Mouse (Mus musculus) CD4-positive helper T cell, adult 2 months (primary cell): Measurements from ENCODE around the gene Lrp8.

Experiments used
- DNase-seq: peaks from one replicate; pipeline ENCODE4 v3.0.0-alpha.2; 2012; ENCODE audit warnings: low read depth, missing footprints, low spot score

Lrp8 gene

GRCm38 (mm10) chr4:107846795-107847194, 44.7 kb downstream of the Lrp8 start:
- no peak for DNase-seq

DNA sequence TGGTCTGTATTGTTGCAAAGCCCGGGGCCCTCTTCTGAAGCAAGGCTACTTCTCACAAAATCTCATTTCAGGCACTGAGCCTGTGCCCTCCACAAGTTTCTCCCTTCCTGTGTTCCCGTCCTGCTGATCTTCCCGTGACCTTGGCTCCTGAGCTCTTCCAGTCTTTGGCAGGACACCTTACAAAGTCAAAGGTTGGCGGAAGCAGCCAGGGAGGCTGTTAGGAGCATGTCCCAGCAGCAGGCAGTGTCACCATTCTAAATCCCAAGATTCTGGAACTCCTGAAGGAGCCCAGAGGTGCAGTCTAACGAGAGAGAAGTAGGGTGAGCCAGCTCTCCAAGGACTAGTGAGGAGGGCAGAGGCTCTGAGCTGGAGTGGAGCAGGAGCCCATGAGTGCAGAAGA, 46.5 kb downstream of the Lrp8 start:
- no peak for DNase-seq

DNA sequence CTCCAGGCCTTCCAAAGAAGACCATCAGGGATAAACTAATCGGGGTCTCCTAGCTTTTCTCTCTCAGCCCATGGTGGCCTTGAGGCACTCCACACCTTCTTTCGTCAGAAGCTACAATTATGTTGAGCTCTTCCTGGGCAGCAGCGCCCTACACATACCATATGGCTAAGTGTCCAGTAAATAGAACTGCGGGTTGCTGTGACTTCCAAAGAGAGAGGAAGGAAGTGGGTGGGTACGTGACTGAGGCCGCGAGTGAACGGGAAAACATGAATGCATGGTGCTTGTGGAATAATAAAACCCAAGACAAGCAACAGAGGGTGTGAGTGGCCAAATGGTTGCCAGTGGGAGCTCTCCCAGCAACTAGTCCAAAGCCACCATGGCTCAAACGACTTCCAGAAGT, 47.6 kb downstream of the Lrp8 start:
- no peak for DNase-seq

DNA sequence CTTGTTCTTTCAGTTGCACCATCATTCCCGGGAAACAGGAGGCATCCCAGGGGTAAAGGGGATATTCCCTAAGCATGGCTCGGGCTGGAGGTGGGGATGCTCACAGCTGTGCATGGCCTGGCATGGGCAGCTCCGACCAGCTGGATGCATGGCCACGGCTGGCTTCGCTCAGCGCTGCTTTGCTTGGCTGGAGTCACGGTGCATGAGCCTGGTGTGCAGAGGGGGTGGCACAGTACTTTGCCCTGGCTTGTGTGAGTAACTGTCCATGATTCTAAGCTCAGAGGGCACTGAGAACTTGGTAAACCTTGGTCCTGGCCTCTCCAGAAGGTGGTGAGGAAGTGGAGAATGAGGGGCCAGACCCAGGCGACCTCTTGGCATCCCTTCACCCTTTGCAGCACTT, 48.0 kb downstream of the Lrp8 start:
- DNase-seq = no peak

GRCm38 (mm10) chr4:107853333-107853732, 51.3 kb downstream of the Lrp8 start:
- DNase-seq = no peak

DNA sequence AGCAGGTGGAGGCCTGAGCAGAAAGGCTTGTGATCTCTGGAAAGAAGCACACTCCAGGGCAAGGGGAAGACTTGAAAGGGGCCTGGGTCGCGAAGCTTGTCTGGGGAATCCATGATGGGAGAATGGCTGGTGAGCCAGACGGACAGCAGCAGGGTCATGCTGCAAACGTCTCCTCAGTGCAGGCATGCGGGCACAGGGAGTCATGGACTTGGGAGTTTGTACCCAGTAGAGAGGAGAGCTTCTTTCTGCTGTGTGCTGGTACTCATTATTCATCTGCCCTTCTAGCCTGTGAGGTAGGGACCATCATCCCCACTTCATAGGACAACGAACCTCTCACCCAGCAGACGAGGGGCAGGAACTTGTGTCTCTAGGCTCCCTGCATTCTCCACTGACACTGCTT, 51.8 kb downstream of the Lrp8 start:
- no peak for DNase-seq

DNA sequence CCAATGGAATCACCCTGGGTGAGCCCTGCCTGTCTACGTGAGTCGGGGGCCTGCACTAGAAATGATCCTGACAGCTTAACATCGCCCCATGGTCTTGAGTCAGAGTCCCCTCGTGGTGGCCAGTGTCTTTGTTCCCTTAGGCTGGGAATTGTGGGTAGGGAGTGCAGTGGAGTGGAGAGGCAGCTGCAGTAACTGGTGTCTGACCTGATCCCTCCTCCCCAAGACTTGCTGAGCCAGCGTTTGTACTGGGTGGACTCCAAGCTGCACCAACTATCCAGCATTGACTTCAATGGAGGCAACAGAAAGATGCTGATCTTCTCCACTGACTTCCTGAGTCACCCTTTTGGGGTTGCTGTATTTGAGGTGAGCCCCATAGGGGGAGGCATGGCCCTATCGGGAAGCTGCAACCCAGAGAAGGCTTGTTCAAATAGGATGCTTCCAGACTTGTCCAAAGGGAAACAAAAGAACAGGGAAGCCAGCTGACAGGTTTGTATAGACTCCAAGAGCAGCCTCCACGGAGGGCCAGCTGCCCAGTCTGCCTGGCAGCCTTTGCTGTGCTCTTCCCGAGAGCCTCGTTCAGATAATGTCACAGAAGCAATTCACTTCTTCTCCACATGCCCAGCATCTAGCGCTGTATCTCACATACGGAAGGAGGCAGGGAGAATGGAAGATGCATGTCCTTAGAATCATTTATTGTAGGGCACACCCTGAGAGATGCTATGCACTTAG, 55.1 kb downstream of the Lrp8 start:
- no peak for DNase-seq

DNA sequence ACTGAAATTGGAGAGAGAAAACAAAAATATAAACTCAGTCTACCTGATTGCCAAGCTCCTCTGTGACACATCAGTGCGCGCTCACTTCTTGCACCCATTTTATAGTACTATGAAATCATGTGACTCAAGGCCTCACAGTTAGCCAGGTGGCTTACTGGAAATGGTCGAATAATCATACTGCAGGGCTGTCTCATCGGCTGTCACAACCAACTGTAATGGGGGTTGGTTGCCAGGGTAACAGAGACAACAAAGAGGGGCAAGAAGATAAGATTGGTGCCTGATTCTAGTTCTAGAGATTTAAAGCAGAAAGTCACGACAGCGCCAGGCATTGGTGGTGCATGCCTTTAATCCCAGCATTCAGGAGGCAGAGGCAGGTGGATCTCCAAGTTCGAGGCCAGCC, 56.9 kb downstream of the Lrp8 start:
- DNase-seq = no peak

DNA sequence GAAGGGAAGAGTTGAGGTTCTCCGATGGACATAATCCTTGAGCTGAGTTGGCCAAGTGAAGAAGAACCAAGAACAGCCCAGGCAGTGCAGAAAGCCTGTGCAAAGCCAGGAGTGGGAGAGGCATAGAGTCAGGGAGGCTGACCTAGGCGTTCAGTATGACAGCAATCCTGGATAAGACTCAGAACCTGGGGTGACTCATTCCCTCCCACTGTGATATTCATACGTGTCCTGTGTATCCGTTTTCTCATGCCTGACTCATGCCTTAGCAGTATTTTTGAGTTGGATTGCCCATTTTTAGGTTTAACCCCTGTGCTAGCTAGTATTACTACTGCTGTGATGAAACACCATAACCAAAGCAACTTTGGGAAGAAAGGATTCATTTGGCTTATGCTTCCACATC, 62.8 kb downstream of the Lrp8 start:
- no peak for DNase-seq

DNA sequence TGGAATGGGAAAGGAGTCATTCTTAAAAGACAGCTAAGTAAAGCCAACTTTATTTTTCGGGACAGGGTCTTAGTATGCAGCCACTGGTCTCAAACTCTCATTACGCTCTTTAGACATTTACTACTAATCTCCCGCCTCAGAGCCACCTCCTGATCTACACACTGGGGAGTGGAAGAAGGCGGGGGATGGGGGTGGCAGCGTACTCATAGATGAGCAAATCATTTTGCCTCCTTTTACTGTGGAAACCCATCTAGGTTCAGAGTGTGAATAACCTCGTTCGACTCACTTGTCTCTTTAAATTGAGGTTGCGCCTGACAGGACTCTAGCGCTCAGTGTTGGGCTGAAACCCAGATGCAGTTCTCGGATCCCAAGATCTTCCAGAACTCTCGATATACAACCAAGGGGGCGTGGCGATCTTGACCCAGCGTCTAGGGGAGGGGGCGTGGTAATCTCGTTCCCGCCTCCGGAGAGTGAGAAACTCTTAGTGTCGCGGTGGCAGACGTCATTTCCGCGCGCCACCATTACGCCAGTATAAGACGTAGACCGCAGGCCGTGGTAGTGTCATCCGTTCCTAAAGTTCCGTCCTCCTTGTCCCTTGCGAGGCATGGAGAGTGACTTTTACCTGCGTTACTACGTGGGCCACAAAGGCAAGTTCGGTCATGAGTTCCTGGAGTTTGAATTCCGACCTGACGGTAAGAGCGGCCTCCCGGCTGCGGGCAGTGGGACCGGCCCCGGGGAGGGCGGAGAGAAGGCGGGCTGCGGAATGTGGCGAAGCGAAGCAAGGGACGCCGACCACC, 77.4 kb downstream of the Lrp8 start, which contains the start of gene Magoh:
Gene Magoh, plus strand, starts transcription at position 502 of the 797 bp plus-strand sequence.
- DNase-seq = peak; percentile 96

GRCm38 (mm10) chr4:107881631-107882030, 79.6 kb downstream of the Lrp8 start:
- no peak for DNase-seq

GRCm38 (mm10) chr4:107886371-107886770, 84.3 kb downstream of the Lrp8 start:
- no peak for DNase-seq

- no peak for DNase-seq
These were observed 87.3 kb downstream of the Lrp8 start for GRCm38 (mm10) chr4:107889385-107889730.

- peak; percentile 97 for DNase-seq
These were observed 87.8 kb downstream of the Lrp8 start, which contains the start of gene 0610037L13Rik for GRCm38 (mm10) chr4:107889731-107890432. Gene 0610037L13Rik (plus strand): TSS chr4:107889813.

GRCm38 (mm10) chr4:107892663-107893062, 90.6 kb downstream of the Lrp8 start:
- DNase-seq = peak; percentile 31

- DNase-seq = no peak
These were observed 97.3 kb downstream of the Lrp8 start for GRCm38 (mm10) chr4:107899211-107899927.

- no peak for DNase-seq
These were observed 98.1 kb downstream of the Lrp8 start for GRCm38 (mm10) chr4:107900206-107900605.

GRCm38 (mm10) chr4:107904252-107904651, 102.2 kb downstream of the Lrp8 start:
- DNase-seq = no peak

DNA sequence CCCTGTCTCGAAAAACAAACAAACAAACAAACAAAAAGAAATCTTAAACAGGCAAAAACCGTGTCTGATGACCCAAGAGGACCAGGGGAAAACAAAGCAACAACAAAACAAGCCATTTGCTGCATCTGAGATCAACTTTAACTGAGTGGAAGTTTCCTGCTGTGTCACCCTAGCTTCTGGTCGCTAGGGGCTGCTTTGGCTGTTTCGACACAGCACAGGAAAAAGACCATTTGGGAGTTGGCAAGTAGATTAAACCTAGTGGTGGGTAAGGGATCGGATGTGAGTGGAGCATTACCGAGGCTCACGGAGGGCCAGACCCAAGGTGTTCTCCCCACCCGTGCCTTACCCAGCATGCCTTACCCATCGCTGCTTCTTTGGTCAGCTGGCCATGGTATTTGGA, 104.5 kb downstream of the Lrp8 start:
- DNase-seq = no peak

GRCm38 (mm10) chr4:107910020-107910419, 108.0 kb downstream of the Lrp8 start:
- no peak for DNase-seq

DNA sequence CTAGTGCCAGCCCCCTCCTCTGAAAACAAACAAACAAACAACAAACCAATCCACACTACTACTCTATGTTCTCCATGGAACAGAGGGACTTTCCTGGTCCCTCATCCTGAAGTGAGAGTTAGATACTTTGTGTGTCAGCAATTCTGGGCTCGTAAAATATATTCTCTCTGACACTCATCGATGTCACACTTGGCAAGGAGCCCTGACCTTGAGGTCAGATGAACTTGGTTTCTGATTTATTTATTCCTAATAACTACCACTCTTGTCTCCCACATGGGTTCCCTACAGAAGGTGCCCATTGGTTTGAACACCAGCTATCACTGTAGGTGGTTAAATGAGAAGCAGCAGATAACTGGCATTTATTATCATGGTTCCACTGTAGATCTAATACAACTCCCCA, 118.3 kb downstream of the Lrp8 start:
- DNase-seq = no peak
